Mouse (Mus musculus) ES-E14 (cell line): ENCODE data around the gene Kirrel3. TPM values are rescaled to one million over a fixed set of nuclear protein-coding genes. Genes with fewer than 3 reads are reported as not detected.

Experiments
- DNase-seq: peaks from one replicate; pipeline ENCODE4 v3.0.0-alpha.2; 2013; ENCODE audit warnings: low read depth, low spot score
- H3K27ac ChIP-seq: 2 replicates; pipeline ENCODE4 v1.5.1; 2012; ENCODE audit warnings: low read depth, mild to moderate bottlenecking, low read length, moderate library complexity, mixed read lengths; ENCODE audit not compliant: poor library complexity, insufficient read depth, severe bottlenecking
- H3K36me3 ChIP-seq: 2 replicates; pipeline ENCODE4 v1.6.1; 2012; ENCODE audit warnings: mild to moderate bottlenecking, low read length, moderate library complexity, mixed read lengths; ENCODE audit not compliant: control insufficient read depth, poor library complexity, insufficient read depth, severe bottlenecking
- H3K4me1 ChIP-seq, 2 experiments: fragments of 150-350 bp in 1 of 2; sonication (generic) in 1 of 2; 2 replicates each; pipeline ENCODE4 v1.6.1; 2012; ENCODE audit warnings: low read length in 2 of 2, mild to moderate bottlenecking in 1 of 2, mixed read lengths in 1 of 2; ENCODE audit not compliant: control insufficient read depth in 2 of 2, insufficient read depth in 2 of 2, poor library complexity in 1 of 2
- H3K4me3 ChIP-seq, 2 experiments: fragments of 150-350 bp in 1 of 2; sonication (generic) in 1 of 2; 2 replicates each; pipeline ENCODE4 v1.5.1; 2012; ENCODE audit warnings: low read length in 2 of 2, low read depth in 1 of 2, mild to moderate bottlenecking in 1 of 2, mixed read lengths in 1 of 2; ENCODE audit not compliant: insufficient read depth in 1 of 2, poor library complexity in 1 of 2, severe bottlenecking in 1 of 2
- H3K9ac ChIP-seq: 2 replicates; pipeline ENCODE4 v1.6.1; 2012; ENCODE audit warnings: low read depth, mild to moderate bottlenecking, low read length, mixed read lengths; ENCODE audit not compliant: poor library complexity, insufficient read depth, severe bottlenecking
- H3K9me3 ChIP-seq: fragments of 150-350 bp; sonication (generic); 2 replicates; pipeline ENCODE4 v1.6.1; 2012; ENCODE audit warnings: low read depth, mild to moderate bottlenecking, low read length; ENCODE audit not compliant: control insufficient read depth, insufficient read depth
- CHD2 ChIP-seq: IDR thresholded peaks from 2 replicates; pipeline ENCODE4 v1.6.1; 2014; ENCODE audit warnings: mild to moderate bottlenecking, low read depth, low read length, inconsistent platforms
- HCFC1 ChIP-seq: IDR thresholded peaks from 2 replicates; pipeline ENCODE4 v1.6.1; 2012; ENCODE audit warnings: low read length, inconsistent platforms, borderline replicate concordance; ENCODE audit not compliant: insufficient read depth
- MAFK ChIP-seq: IDR thresholded peaks from 2 replicates; pipeline ENCODE4 v1.6.1; 2014; ENCODE audit warnings: mild to moderate bottlenecking, low read depth, low read length, inconsistent platforms; ENCODE audit not compliant: insufficient read depth
- ZC3H11A ChIP-seq: IDR thresholded peaks from 2 replicates; pipeline ENCODE4 v1.6.1; 2012; ENCODE audit warnings: low read depth, mild to moderate bottlenecking, inconsistent platforms, low read length, borderline replicate concordance
- ZNF384 ChIP-seq: IDR thresholded peaks from 2 replicates; pipeline ENCODE4 v1.6.1; 2012; ENCODE audit warnings: low read depth, low read length, inconsistent platforms
- in situ Hi-C, 2 experiments: fragments of 600-800 bp; cut with MboI; formaldehyde crosslinking; loops; one replicate each; pipeline ENCODE4 v1.15.1; 2025; ENCODE audit warnings: low sequenced_read_pairs in 2 of 2, inconsistent platforms in 1 of 2; ENCODE audit not compliant: unreplicated experiment in 2 of 2
- total RNA-seq: library from RNA; depleted of rRNA; stranded (reverse); fragments of 300-350 nt; gene quantifications from 2 replicates; pipeline ENCODE4 v1.2.3, GENCODE M21; 2012

The Kirrel3 gene
- total RNA-seq, 1 experiment = 0.67 TPM

GRCm38 (mm10) chr9:34604931-34605330 lies 119.2 kb downstream of the Kirrel3 start:
- Histone ChIP-seq H3K4me3 (no peak overlapping the region), H3K27ac (no peak overlapping the region), H3K4me1 (no peaks in the 10 kb centered on the region), H3K36me3 (no peaks in the 10 kb centered on the region), H3K9me3 (no peaks in the 10 kb centered on the region), H3K9ac (no peak overlapping the region)
- TF ChIP-seq CHD2 = no peak
- no peak for TF ChIP-seq ZC3H11A
- no peak for TF ChIP-seq HCFC1
- no peak for TF ChIP-seq ZNF384
- no peak for TF ChIP-seq MAFK
- no peak for DNase-seq
- in situ Hi-C loops = no loop called here

GRCm38 (mm10) chr9:34605486-34605885 lies 119.8 kb downstream of the Kirrel3 start:
- no peak for DNase-seq
- in situ Hi-C loops = no loop called here
- H3K36me3 ChIP-seq = no peaks in the 10 kb centered on the region

GRCm38 (mm10) chr9:34607976-34608375 lies 122.3 kb downstream of the Kirrel3 start:
- no peaks in the 10 kb centered on the region for H3K9me3 ChIP-seq
- in situ Hi-C loops = no loop called here

More at GRCm38 (mm10) chr9:34605486-34605885, 119.8 kb downstream of the Kirrel3 start:
- Histone ChIP-seq H3K27ac (no peak overlapping the region), H3K9me3 (no peaks in the 10 kb centered on the region), H3K4me1 (no peaks in the 10 kb centered on the region), H3K9ac (no peak overlapping the region), H3K4me3 (no peak overlapping the region)
- TF ChIP-seq ZC3H11A (no peak), ZNF384 (no peak), HCFC1 (no peak), MAFK (no peak), CHD2 (no peak)

GRCm38 (mm10) chr9:34612886-34613769 lies 127.4 kb downstream of the Kirrel3 start:
- DNase-seq = no peak
- no peaks in the 10 kb centered on the region for H3K36me3 ChIP-seq
- TF ChIP-seq ZNF384 (no peak), ZC3H11A (no peak), CHD2 (no peak), HCFC1 (no peak), MAFK (no peak)
- no peak overlapping the region for H3K4me3 ChIP-seq
- in situ Hi-C loops = no loop called here
- H3K27ac ChIP-seq = no peak overlapping the region
- H3K9me3 ChIP-seq = no peaks in the 10 kb centered on the region
- no peaks in the 10 kb centered on the region; a peak in 1 of 4 replicates for H3K4me1 ChIP-seq
- H3K9ac ChIP-seq = no peak overlapping the region

More at GRCm38 (mm10) chr9:34607976-34608375, 122.3 kb downstream of the Kirrel3 start:
- TF ChIP-seq MAFK (no peak), ZC3H11A (no peak), CHD2 (no peak), HCFC1 (no peak), ZNF384 (no peak)
- Histone ChIP-seq H3K27ac (no peak overlapping the region), H3K9ac (no peak overlapping the region), H3K4me1 (no peaks in the 10 kb centered on the region), H3K36me3 (no peaks in the 10 kb centered on the region), H3K4me3 (no peak overlapping the region)
- no peak for DNase-seq

- H3K36me3 ChIP-seq = no peaks in the 10 kb centered on the region
- in situ Hi-C loops = no loop called here
- no peaks in the 10 kb centered on the region for H3K9me3 ChIP-seq
- H3K9ac ChIP-seq = no peak overlapping the region
- H3K4me3 ChIP-seq = no peak overlapping the region
- H3K27ac ChIP-seq = no peak overlapping the region
- TF ChIP-seq ZC3H11A (no peak), MAFK (no peak), ZNF384 (no peak), CHD2 (no peak), HCFC1 (no peak)
- H3K4me1 ChIP-seq = no peaks in the 10 kb centered on the region; a peak in 1 of 4 replicates
- no peak for DNase-seq
These were observed 132.4 kb downstream of the Kirrel3 start for GRCm38 (mm10) chr9:34618099-34618498.
